Mouse (Mus musculus): Measurements from ENCODE around the gene Zbtb24.

GRCm38 (mm10) chr10:41514921-41515320 lies 64.7 kb downstream of the Zbtb24 start:
- TF ChIP-seq CTCF (IDR thresholded peaks at IDR 0.05) (no peak), EP300 (IDR thresholded peaks at IDR 0.05; ENCODE audit: insufficient read depth, low read depth, low read length) (no peak)
